Mouse (Mus musculus) lung, embryonic 14.5 days (tissue): ENCODE data around the gene Kcnh8. TPM values are rescaled to one million over a fixed set of nuclear protein-coding genes. Genes with fewer than 3 reads are reported as not detected.
A peak's percentile ranks its signal among the peaks of the same experiment; 100 is the strongest.

ENCODE experiments used
- ATAC-seq: fragments of 200-750 bp; cut with Nextera tagmentation; 2 replicates; pipeline ENCODE4 v1.8.0; 2017; ENCODE audit warnings: mild to moderate bottlenecking, moderate TSS enrichment, moderate library complexity; ENCODE audit not compliant: insufficient read depth
- DNase-seq: peaks from one replicate; pipeline ENCODE4 v3.0.0-alpha.2; 2015
- H3K27ac ChIP-seq: fragments of 300-500 bp; sonication (generic); 2 replicates; pipeline ENCODE4 v1.5.1; 2014; ENCODE audit warnings: low read depth, mild to moderate bottlenecking, moderate library complexity
- H3K27me3 ChIP-seq: fragments of 300-500 bp; sonication (generic); 2 replicates; pipeline ENCODE4 v1.6.1; 2014; ENCODE audit warnings: low read length, control low read depth; ENCODE audit not compliant: insufficient read depth
- H3K36me3 ChIP-seq: fragments of 300-500 bp; sonication (generic); 2 replicates; pipeline ENCODE4 v1.6.1; 2014; ENCODE audit warnings: control low read depth; ENCODE audit not compliant: insufficient read depth
- H3K4me1 ChIP-seq: fragments of 300-500 bp; sonication (generic); 2 replicates; pipeline ENCODE4 v1.6.1; 2014; ENCODE audit warnings: antibody characterized with exemption, control low read depth; ENCODE audit not compliant: insufficient read depth
- H3K4me2 ChIP-seq: fragments of 300-500 bp; sonication (generic); 2 replicates; pipeline ENCODE4 v1.6.1; 2014; ENCODE audit warnings: mild to moderate bottlenecking
- H3K4me3 ChIP-seq: fragments of 300-500 bp; sonication (generic); 2 replicates; pipeline ENCODE4 v1.5.1; 2014; ENCODE audit warnings: low read depth, low read length
- H3K9ac ChIP-seq: fragments of 300-500 bp; sonication (generic); 2 replicates; pipeline ENCODE4 v1.6.1; 2014
- H3K9me3 ChIP-seq: fragments of 300-500 bp; sonication (generic); 2 replicates; pipeline ENCODE4 v1.6.1; 2016; ENCODE audit warnings: low read depth, low read length, control low read depth
- CTCF ChIP-seq: IDR thresholded peaks from 2 replicates; pipeline ENCODE4 v1.5.1; 2016; ENCODE audit warnings: antibody characterized with exemption, low read depth
- WGBS: fragments of 180-500 bp; shearing (Covaris S2); extraction: QIAGEN DNeasy Blood & Tissue Kit; methylation state at CpG from one replicate; pipeline ENCODE4 v1.1.7; 2014; 5-methylcytosine and 5-hydroxymethylcytosine counted together
- polyA plus RNA-seq: library from polyadenylated mRNA; unstranded; fragments of >200 nt; fragmentation: Nextera tagmentation; extraction: Ambion mirVana; gene quantifications from 2 replicates; pipeline ENCODE4 v1.2.1, GENCODE M21; 2014

The Kcnh8 gene
- polyA plus RNA-seq, 1 experiment from 2014 or later = 0.14 TPM

DNA sequence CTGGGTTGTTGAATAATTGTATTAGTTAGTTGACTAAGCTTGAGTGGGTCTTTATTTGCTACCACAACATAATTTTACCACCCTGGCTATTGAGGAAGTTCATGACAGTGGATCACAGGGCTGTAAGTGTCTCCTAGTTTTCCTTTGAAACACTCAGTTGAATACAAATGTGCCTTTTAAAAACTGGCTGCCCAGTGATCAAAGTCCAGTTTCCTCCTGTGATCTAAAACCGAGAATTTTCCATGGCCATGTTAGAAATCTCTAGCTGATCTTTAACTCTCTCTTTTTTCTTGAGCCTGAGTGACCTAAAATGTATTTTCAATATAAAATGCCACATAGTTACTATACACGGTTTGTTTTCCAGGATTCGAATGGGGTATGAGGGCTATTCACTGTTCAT lies 3.4 kb upstream of the Kcnh8 start:
- no peaks in the 10 kb centered on the region for H3K36me3 ChIP-seq
- WGBS = 63% methylated on average over 3 of the region's 3 CpGs
- TF ChIP-seq CTCF = no peak
- no peak overlapping the region for H3K27ac ChIP-seq
- no peak overlapping the region for H3K9ac ChIP-seq
- no peak for DNase-seq
- no peaks in the 10 kb centered on the region for H3K4me1 ChIP-seq
- H3K9me3 ChIP-seq = no peaks in the 10 kb centered on the region
- peaks cover 24% of the 10 kb centered on the region for H3K27me3 ChIP-seq
- H3K4me3 ChIP-seq = no peak overlapping the region
- H3K4me2 ChIP-seq = no peak overlapping the region
- no peak for ATAC-seq

DNA sequence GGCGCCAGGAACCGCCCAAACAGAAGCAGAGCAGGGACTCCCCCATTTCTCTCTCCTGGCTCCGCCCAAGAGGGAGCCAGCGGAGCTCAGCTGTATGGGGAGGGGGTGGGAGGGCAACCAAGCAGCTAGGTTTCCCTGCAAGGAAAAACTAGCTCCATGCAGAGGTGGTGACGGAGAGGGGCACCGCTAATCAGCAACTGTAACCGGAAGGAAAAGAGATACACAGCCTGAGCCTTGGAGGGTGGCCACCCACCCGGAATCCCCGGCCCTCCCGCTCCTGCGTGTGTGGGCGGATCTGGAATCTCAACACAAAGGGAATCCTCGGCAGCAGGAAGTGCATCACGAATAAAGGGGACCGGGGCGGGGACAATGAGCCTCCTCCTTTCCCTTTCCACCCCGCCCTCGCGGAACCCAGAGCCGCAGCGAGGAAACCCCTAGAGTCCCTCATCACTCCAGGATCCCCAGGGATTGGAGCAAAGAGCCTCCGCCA lies 1.6 kb upstream of the Kcnh8 start:
- peak; percentile 89 for ATAC-seq
- H3K9ac ChIP-seq = peak overlapping the region; percentile 34; the same call in 1 of the 2 replicates
- peak overlapping the region; percentile 65 for H3K27ac ChIP-seq
- H3K4me2 ChIP-seq = peak overlapping the region; percentile 66
- H3K36me3 ChIP-seq = no peaks in the 10 kb centered on the region
- TF ChIP-seq CTCF = no peak
- H3K27me3 ChIP-seq = peaks cover 24% of the 10 kb centered on the region
- DNase-seq = peak; percentile 69
- no peaks in the 10 kb centered on the region for H3K9me3 ChIP-seq
- H3K4me1 ChIP-seq = no peaks in the 10 kb centered on the region
- 0% methylated on average over 22 of the region's 22 CpGs for WGBS
- H3K4me3 ChIP-seq = peak overlapping the region; percentile 41

DNA sequence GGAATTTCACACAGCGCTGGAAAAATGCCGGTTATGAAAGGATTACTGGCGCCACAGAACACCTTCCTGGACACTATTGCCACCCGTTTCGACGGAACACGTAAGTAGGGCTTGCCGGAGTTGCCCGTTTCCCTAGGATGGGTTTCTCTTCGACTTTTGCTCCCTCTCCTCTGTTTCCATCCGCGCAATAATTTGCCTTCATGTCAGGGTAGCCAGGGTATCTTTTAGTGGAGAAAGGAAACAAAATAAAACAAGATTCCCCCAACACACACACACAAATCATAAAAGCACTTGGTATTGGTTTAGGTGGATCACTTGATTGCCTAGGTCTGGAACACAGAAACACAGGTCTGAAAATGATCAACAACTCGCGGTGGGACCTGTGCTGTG lies 267 bp downstream of the Kcnh8 start:
- DNase-seq (no peak), ATAC-seq (no peak)
- H3K9ac ChIP-seq = no peak overlapping the region
- no peaks in the 10 kb centered on the region for H3K9me3 ChIP-seq
- H3K4me2 ChIP-seq = peak overlapping the region; percentile 66
- H3K27me3 ChIP-seq = peaks cover 24% of the 10 kb centered on the region
- WGBS = 5% methylated on average over 14 of the region's 14 CpGs
- no peak overlapping the region for H3K27ac ChIP-seq
- no peak for TF ChIP-seq CTCF
- H3K4me1 ChIP-seq = no peaks in the 10 kb centered on the region
- peak overlapping the region; percentile 41 for H3K4me3 ChIP-seq
- H3K36me3 ChIP-seq = no peaks in the 10 kb centered on the region

DNA sequence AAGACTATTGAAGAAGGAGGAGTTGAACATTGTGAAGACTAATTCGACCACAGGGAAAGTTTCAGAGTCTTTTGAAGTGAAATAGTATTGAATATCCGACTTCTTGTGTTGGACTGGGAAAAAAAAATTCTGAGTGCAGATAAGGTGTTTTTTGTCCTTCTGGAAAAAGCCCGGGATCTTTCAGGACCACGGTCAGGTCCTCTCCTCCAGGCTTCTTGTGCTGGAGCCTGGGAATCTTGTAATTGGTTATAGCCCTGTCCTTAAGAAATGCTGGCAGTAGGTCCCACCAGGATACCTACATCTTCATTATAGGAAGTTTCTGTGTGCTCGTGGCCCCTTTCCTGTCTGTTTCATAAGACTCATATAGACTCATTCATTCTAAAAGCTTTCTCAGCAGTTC lies 902 bp downstream of the Kcnh8 start:
- no peak overlapping the region for H3K4me3 ChIP-seq

DNA sequence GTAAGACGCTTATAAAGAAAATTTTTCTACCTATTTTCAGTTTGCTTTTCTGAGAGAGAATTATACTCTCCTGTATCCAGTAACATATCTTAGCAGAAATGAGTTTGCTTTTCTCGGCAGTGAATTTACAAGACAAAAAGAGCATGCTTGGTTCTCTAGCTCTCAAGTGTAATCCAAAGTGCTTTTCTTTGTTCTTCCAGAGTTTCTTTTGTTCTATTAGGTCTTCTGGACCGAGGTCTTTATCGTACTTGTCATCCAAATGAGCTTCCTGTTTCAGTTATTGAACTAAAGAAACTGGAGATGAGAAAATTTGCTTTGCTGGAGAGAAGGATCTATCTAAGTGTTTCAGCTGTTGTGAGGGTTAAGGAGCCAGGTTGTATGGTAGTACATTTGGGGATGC lies 8.9 kb downstream of the Kcnh8 start:
- no peak overlapping the region for H3K9ac ChIP-seq
- no peak overlapping the region for H3K27ac ChIP-seq
- H3K9me3 ChIP-seq = no peaks in the 10 kb centered on the region
- H3K27me3 ChIP-seq = no peaks in the 10 kb centered on the region
- no peak overlapping the region for H3K4me2 ChIP-seq
- no peaks in the 10 kb centered on the region for H3K4me1 ChIP-seq
- TF ChIP-seq CTCF = no peak
- H3K4me3 ChIP-seq = no peak overlapping the region
- WGBS = 64% methylated on average over 4 of the region's 4 CpGs
- no peak for ATAC-seq
- no peak for DNase-seq
- no peaks in the 10 kb centered on the region for H3K36me3 ChIP-seq

More for the DNA sequence above, 902 bp downstream of the Kcnh8 start:
- ATAC-seq (no peak), DNase-seq (peak; percentile 73)
- 2% methylated on average over 5 of the region's 5 CpGs for WGBS
- Histone ChIP-seq H3K4me1 (no peaks in the 10 kb centered on the region), H3K27ac (no peak overlapping the region), H3K36me3 (no peaks in the 10 kb centered on the region), H3K9me3 (no peaks in the 10 kb centered on the region), H3K27me3 (peaks cover 24% of the 10 kb centered on the region), H3K4me2 (no peak overlapping the region), H3K9ac (no peak overlapping the region)
- no peak for TF ChIP-seq CTCF

DNA sequence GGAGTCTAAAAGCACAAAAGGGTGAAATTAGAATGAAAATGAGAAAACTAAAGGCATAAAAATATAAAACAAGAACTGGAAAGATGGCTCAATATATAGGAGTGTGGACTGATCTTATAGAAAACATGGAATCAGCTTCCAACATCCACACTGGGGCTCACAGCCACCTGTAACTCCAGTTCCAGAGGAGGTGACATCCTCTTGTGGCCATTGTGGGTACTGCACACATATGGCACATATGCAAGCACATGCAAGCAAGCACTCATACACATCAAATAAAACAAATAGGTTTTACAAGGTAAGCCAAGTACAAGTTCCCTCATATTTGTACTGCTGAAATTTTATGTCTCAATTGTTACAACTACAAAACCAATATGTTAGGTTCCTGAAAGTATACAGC lies 46.7 kb downstream of the Kcnh8 start:
- peak; percentile 48 for TF ChIP-seq CTCF
- Histone ChIP-seq H3K27ac (no peak overlapping the region), H3K4me1 (no peaks in the 10 kb centered on the region), H3K9me3 (0 out of 2 replicates have a peak, but pooled peaks cover 2% of the 10 kb centered on the region), H3K36me3 (no peaks in the 10 kb centered on the region), H3K4me3 (no peak overlapping the region), H3K9ac (no peak overlapping the region), H3K4me2 (no peak overlapping the region), H3K27me3 (no peaks in the 10 kb centered on the region)
- no peak for ATAC-seq
- peak; percentile 1 for DNase-seq

DNA sequence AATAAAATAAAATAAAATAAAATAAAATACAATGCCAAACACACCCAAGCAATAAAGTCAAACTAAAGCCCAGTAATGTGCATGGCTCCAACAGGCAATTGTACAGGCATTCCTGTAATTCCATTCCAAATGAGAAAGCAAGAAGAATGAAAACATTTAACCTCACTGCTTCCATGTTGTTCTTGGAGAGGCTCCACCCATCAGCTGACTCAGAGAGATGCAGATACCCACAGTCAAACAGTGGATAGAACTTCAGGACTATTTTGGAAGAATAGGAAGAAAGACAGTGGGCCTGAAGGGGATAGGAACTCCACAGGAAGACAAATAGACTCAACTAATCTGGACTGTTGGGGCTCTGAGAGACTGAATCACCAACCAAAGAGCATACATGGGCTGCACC lies 89.5 kb downstream of the Kcnh8 start:
- H3K36me3 ChIP-seq = no peaks in the 10 kb centered on the region
- ATAC-seq (no peak), DNase-seq (no peak)
- H3K4me1 ChIP-seq = no peaks in the 10 kb centered on the region
- H3K4me3 ChIP-seq = no peak overlapping the region
- TF ChIP-seq CTCF = no peak
- H3K9ac ChIP-seq = no peak overlapping the region
- H3K9me3 ChIP-seq = no peaks in the 10 kb centered on the region
- H3K27ac ChIP-seq = no peak overlapping the region
- H3K4me2 ChIP-seq = no peak overlapping the region
- no peaks in the 10 kb centered on the region for H3K27me3 ChIP-seq

DNA sequence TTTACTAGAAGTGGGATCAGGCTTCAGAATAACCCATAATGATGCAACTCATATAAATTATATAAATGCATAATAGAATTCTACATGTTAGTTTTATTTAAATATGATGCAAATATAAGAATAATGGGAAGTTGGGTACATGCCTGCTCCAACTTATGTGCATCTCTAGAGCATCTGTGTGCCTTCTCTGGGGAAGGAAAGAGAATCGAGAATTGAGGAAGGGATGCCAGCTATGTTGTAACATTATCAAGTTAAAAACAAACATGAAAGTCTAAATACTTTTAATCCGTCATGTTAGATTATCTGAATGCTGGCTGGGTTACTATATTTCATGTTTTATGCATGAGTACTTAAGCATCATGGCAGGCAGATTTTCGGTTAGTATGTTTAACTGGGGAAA lies 99.4 kb downstream of the Kcnh8 start:
- DNase-seq (no peak), ATAC-seq (no peak)
- 75% methylated on average over 3 of the region's 3 CpGs for WGBS
- TF ChIP-seq CTCF = no peak
- Histone ChIP-seq H3K27ac (no peak overlapping the region), H3K27me3 (no peaks in the 10 kb centered on the region), H3K9ac (no peak overlapping the region), H3K4me2 (no peak overlapping the region), H3K4me3 (no peak overlapping the region), H3K36me3 (no peaks in the 10 kb centered on the region), H3K9me3 (no peaks in the 10 kb centered on the region), H3K4me1 (no peaks in the 10 kb centered on the region)
